Mouse (Mus musculus): Measurements from ENCODE around the gene Kif22. TPM values are rescaled to one million over a fixed set of nuclear protein-coding genes. Genes with fewer than 3 reads are reported as not detected.
"Not testable (repeated sequence)": the region's sequence is repeated elsewhere in the genome, so short reads cannot be mapped to it uniquely, and the experiment has no call there.

Kif22 gene
- 67.8 and 74.3 TPM in 2 replicates for polyA plus RNA-seq (2014; fragmentation: Nextera tagmentation; extraction: Ambion mirVana)

GRCm38 (mm10) chr7:127041851-127042672 lies at the start of gene Kif22:
Kif22 (minus strand) TSS chr7:127042471.
- Histone ChIP-seq H3K4me1 (ENCODE audit: control insufficient read depth in 2 of 2, insufficient read depth in 2 of 2, low read length in 2 of 2) (peaks cover 3 to 16% of the 10 kb centered on the region in 2 experiments; a peak in 3 of 4 replicates), H3K4me3 (ENCODE audit: control insufficient read depth in 1 of 2, insufficient read depth in 1 of 2, low read depth in 1 of 2, low read length in 2 of 2) (peak within 1 kb of the TSS; percentile 84 to 100), H3K9me3 (ENCODE audit: control insufficient read depth, low read length) (no peaks in the 10 kb centered on the region), H3K4me2 (ENCODE audit: low read length) (peak within 1 kb of the TSS; percentile 86), H3K27ac (replicated peaks in 1 of 2; ENCODE audit: control insufficient read depth in 1 of 2, insufficient read depth in 1 of 2, low read depth in 2 of 2, low read length in 2 of 2) (peak within 1 kb of the TSS; percentile 75 to 85), H3K36me3 (ENCODE audit: control insufficient read depth, insufficient read depth, low read length) (peaks cover 16% of the 10 kb centered on the region), H3K27me3 (ENCODE audit: control insufficient read depth, insufficient read depth, low read length) (no peaks in the 10 kb centered on the region), H3K9ac (ENCODE audit: low read length) (peak within 1 kb of the TSS; percentile 89)
- ATAC-seq (ENCODE audit: insufficient number of reproducible peaks, insufficient read depth, low FRiP score, low read depth), result peak; percentile 59; the same call in 1 of the 2 replicates
- WGBS, result under 1% methylated on average over 53 of the region's 53 CpGs

- no peak for ATAC-seq (ENCODE audit: insufficient number of reproducible peaks, insufficient read depth, low FRiP score, low read depth)
- Histone ChIP-seq H3K36me3 (ENCODE audit: control insufficient read depth, insufficient read depth, low read length) (no peaks in the 10 kb centered on the region), H3K4me2 (ENCODE audit: low read length) (no peak within 1 kb of the TSS), H3K9me3 (ENCODE audit: control insufficient read depth, low read length) (no peaks in the 10 kb centered on the region), H3K4me3 (ENCODE audit: control insufficient read depth in 1 of 2, insufficient read depth in 1 of 2, low read depth in 1 of 2, low read length in 2 of 2) (no peak within 1 kb of the TSS), H3K9ac (ENCODE audit: low read length) (no peak within 1 kb of the TSS), H3K27ac (replicated peaks in 1 of 2; ENCODE audit: control insufficient read depth in 1 of 2, insufficient read depth in 1 of 2, low read depth in 2 of 2, low read length in 2 of 2) (no peak within 1 kb of the TSS), H3K4me1 (ENCODE audit: control insufficient read depth in 2 of 2, insufficient read depth in 2 of 2, low read length in 2 of 2) (peaks cover 5 to 9% of the 10 kb centered on the region in 2 experiments; a peak in 2 of 4 replicates), H3K27me3 (ENCODE audit: control insufficient read depth, insufficient read depth, low read length) (no peaks in the 10 kb centered on the region)
- WGBS, result 61% methylated on average over 16 of the region's 16 CpGs
These were observed 49.0 kb upstream of the Kif22 start, which contains the start of gene AI467606 for GRCm38 (mm10) chr7:127091114-127091896. AI467606 (plus strand) TSS chr7:127091359.

GRCm38 (mm10) chr7:127090154-127091113 lies 48.2 kb upstream of the Kif22 start:
- no peak overlapping the region for H3K27ac ChIP-seq (replicated peaks in 1 of 2; ENCODE audit: control insufficient read depth in 1 of 2, insufficient read depth in 1 of 2, low read depth in 2 of 2, low read length in 2 of 2)
- H3K9ac ChIP-seq (ENCODE audit: low read length), result no peak overlapping the region
- H3K27me3 ChIP-seq (ENCODE audit: control insufficient read depth, insufficient read depth, low read length), result no peaks in the 10 kb centered on the region
- peaks cover 5 to 9% of the 10 kb centered on the region in 2 experiments; a peak in 2 of 4 replicates for H3K4me1 ChIP-seq (ENCODE audit: control insufficient read depth in 2 of 2, insufficient read depth in 2 of 2, low read length in 2 of 2)
- H3K4me2 ChIP-seq (ENCODE audit: low read length), result no peak overlapping the region
- 81% methylated on average over 20 of the region's 20 CpGs for WGBS
- H3K9me3 ChIP-seq (ENCODE audit: control insufficient read depth, low read length), result no peaks in the 10 kb centered on the region
- no peak for ATAC-seq (ENCODE audit: insufficient number of reproducible peaks, insufficient read depth, low FRiP score, low read depth)
- H3K4me3 ChIP-seq (ENCODE audit: control insufficient read depth in 1 of 2, insufficient read depth in 1 of 2, low read depth in 1 of 2, low read length in 2 of 2), result no peak overlapping the region
- no peaks in the 10 kb centered on the region for H3K36me3 ChIP-seq (ENCODE audit: control insufficient read depth, insufficient read depth, low read length)

GRCm38 (mm10) chr7:127088901-127089845 lies 46.9 kb upstream of the Kif22 start:
- peaks cover 5 to 9% of the 10 kb centered on the region in 2 experiments; a peak in 2 of 4 replicates for H3K4me1 ChIP-seq (ENCODE audit: control insufficient read depth in 2 of 2, insufficient read depth in 2 of 2, low read length in 2 of 2)
- H3K4me2 ChIP-seq (ENCODE audit: low read length), result peak overlapping the region; percentile 66
- H3K27me3 ChIP-seq (ENCODE audit: control insufficient read depth, insufficient read depth, low read length), result no peaks in the 10 kb centered on the region
- H3K9ac ChIP-seq (ENCODE audit: low read length), result peak overlapping the region; percentile 52; the same call in 1 of the 2 replicates
- H3K36me3 ChIP-seq (ENCODE audit: control insufficient read depth, insufficient read depth, low read length), result no peaks in the 10 kb centered on the region
- no peak overlapping the region for H3K27ac ChIP-seq (replicated peaks in 1 of 2; ENCODE audit: control insufficient read depth in 1 of 2, insufficient read depth in 1 of 2, low read depth in 2 of 2, low read length in 2 of 2)
- WGBS, result 19% methylated on average over 27 of the region's 27 CpGs
- ATAC-seq (ENCODE audit: insufficient number of reproducible peaks, insufficient read depth, low FRiP score, low read depth), result 0 out of 2 replicates have a peak, but pooled peaks have one; percentile 24
- peak overlapping the region; percentile 17 to 27; a peak in 3 of 4 replicates for H3K4me3 ChIP-seq (ENCODE audit: control insufficient read depth in 1 of 2, insufficient read depth in 1 of 2, low read depth in 1 of 2, low read length in 2 of 2)
- H3K9me3 ChIP-seq (ENCODE audit: control insufficient read depth, low read length), result no peaks in the 10 kb centered on the region

GRCm38 (mm10) chr7:127088083-127088482 lies 45.8 kb upstream of the Kif22 start:
- Histone ChIP-seq H3K4me2 (ENCODE audit: low read length) (no peak overlapping the region), H3K36me3 (ENCODE audit: control insufficient read depth, insufficient read depth, low read length) (no peaks in the 10 kb centered on the region), H3K4me1 (ENCODE audit: control insufficient read depth in 2 of 2, insufficient read depth in 2 of 2, low read length in 2 of 2) (peaks cover 5 to 9% of the 10 kb centered on the region in 2 experiments; a peak in 2 of 4 replicates), H3K4me3 (ENCODE audit: control insufficient read depth in 1 of 2, insufficient read depth in 1 of 2, low read depth in 1 of 2, low read length in 2 of 2) (no peak overlapping the region), H3K9me3 (ENCODE audit: control insufficient read depth, low read length) (no peaks in the 10 kb centered on the region), H3K9ac (ENCODE audit: low read length) (no peak overlapping the region), H3K27ac (replicated peaks in 1 of 2; ENCODE audit: control insufficient read depth in 1 of 2, insufficient read depth in 1 of 2, low read depth in 2 of 2, low read length in 2 of 2) (no peak overlapping the region), H3K27me3 (ENCODE audit: control insufficient read depth, insufficient read depth, low read length) (no peaks in the 10 kb centered on the region)
- WGBS, result 80% methylated on average over 3 of the region's 3 CpGs
- ATAC-seq (ENCODE audit: insufficient number of reproducible peaks, insufficient read depth, low FRiP score, low read depth), result no peak

- H3K4me2 ChIP-seq (ENCODE audit: low read length); H3K9me3 ChIP-seq (ENCODE audit: control insufficient read depth, low read length); H3K4me3 ChIP-seq (ENCODE audit: control insufficient read depth in 1 of 2, insufficient read depth in 1 of 2, low read depth in 1 of 2, low read length in 2 of 2); ATAC-seq (ENCODE audit: insufficient number of reproducible peaks, insufficient read depth, low FRiP score, low read depth); H3K9ac ChIP-seq (ENCODE audit: low read length); H3K4me1 ChIP-seq (ENCODE audit: control insufficient read depth in 2 of 2, insufficient read depth in 2 of 2, low read length in 2 of 2); H3K27ac ChIP-seq (replicated peaks in 1 of 2; ENCODE audit: control insufficient read depth in 1 of 2, insufficient read depth in 1 of 2, low read depth in 2 of 2, low read length in 2 of 2); H3K27me3 ChIP-seq (ENCODE audit: control insufficient read depth, insufficient read depth, low read length); H3K36me3 ChIP-seq (ENCODE audit: control insufficient read depth, insufficient read depth, low read length): not testable (repeated sequence)
- WGBS, result 56% methylated on average over 6 of the region's 6 CpGs
These were observed 45.2 kb upstream of the Kif22 start, which contains the start of gene Zg16 for GRCm38 (mm10) chr7:127087278-127088010. Zg16 (minus strand) TSS chr7:127087328.

Data from heart, embryonic 14.5 days (tissue).